Mouse (Mus musculus): ENCODE data around the gene Egfl7. TPM values are rescaled to one million over a fixed set of nuclear protein-coding genes. Genes with fewer than 3 reads are reported as not detected.

The Egfl7 gene
- polyA plus RNA-seq (2012; rRNA removed), result 27.4 and 41.2 TPM in 2 replicates

- no peak for TF ChIP-seq CTCF (IDR thresholded peaks at IDR 0.05; ENCODE audit: control insufficient read depth, insufficient read depth, insufficient replicate concordance, low read depth, low read length)
- TF ChIP-seq POLR2A (IDR thresholded peaks at IDR 0.05; ENCODE audit: control insufficient read depth, low read depth, low read length), result no peak
- H3K27ac ChIP-seq (ENCODE audit: control insufficient read depth, insufficient read depth, low read depth, low read length), result peak within 1 kb of the TSS; percentile 7
Observed at GRCm38 (mm10) chr2:26579714-26580113, at the start of gene Egfl7. Egfl7 (plus strand) TSS chr2:26580014.

GRCm38 (mm10) chr2:26531829-26532228, 48.0 kb upstream of the Egfl7 start:
- H3K4me3 ChIP-seq (ENCODE audit: control insufficient read depth, low read depth, low read length), result no peak overlapping the region
- H3K4me1 ChIP-seq (ENCODE audit: control insufficient read depth, insufficient read depth, low read length), result no peaks in the 10 kb centered on the region; the same call in 1 of the 2 replicates
- no peak overlapping the region for H3K27ac ChIP-seq (ENCODE audit: control insufficient read depth, insufficient read depth, low read depth, low read length)
- TF ChIP-seq POLR2A (IDR thresholded peaks at IDR 0.05; ENCODE audit: control insufficient read depth, low read depth, low read length) (no peak), CTCF (IDR thresholded peaks at IDR 0.05; ENCODE audit: control insufficient read depth, insufficient read depth, insufficient replicate concordance, low read depth, low read length) (no peak)
- no peaks in the 10 kb centered on the region for H3K36me3 ChIP-seq (ENCODE audit: control insufficient read depth, insufficient read depth, low read length)
- no peaks in the 10 kb centered on the region for H3K27me3 ChIP-seq (ENCODE audit: control insufficient read depth, insufficient read depth, low read length)

More at GRCm38 (mm10) chr2:26579714-26580113, at the start of gene Egfl7:
- H3K4me3 ChIP-seq (ENCODE audit: control insufficient read depth, low read depth, low read length), result no peak within 1 kb of the TSS
- H3K27me3 ChIP-seq (ENCODE audit: control insufficient read depth, insufficient read depth, low read length), result no peaks in the 10 kb centered on the region
- H3K4me1 ChIP-seq (ENCODE audit: control insufficient read depth, insufficient read depth, low read length), result no peaks in the 10 kb centered on the region
- H3K36me3 ChIP-seq (ENCODE audit: control insufficient read depth, insufficient read depth, low read length), result no peaks in the 10 kb centered on the region

DNA sequence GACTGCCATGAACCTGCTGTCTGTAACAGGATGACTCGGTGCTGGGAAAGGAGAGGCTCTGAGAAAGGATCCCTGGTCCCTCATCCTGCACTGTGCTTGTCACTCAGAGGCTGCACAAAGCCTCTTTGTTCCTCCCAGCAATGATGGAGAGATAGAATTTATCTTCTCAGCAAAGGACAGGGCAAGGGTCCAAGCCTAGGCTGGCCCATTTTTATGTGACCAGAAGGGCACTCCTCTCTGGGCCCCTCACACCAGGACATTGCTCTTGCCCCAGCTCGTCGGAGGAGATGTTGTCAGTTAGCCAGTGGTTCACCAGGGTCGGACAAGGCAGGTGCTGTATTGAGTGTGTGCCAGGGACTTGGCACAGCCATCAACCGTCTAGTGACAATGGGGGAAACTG, 46.6 kb upstream of the Egfl7 start:
- Histone ChIP-seq H3K27ac (ENCODE audit: control insufficient read depth, insufficient read depth, low read depth, low read length) (no peak overlapping the region), H3K27me3 (ENCODE audit: control insufficient read depth, insufficient read depth, low read length) (no peaks in the 10 kb centered on the region), H3K36me3 (ENCODE audit: control insufficient read depth, insufficient read depth, low read length) (no peaks in the 10 kb centered on the region), H3K4me3 (ENCODE audit: control insufficient read depth, low read depth, low read length) (no peak overlapping the region), H3K4me1 (ENCODE audit: control insufficient read depth, insufficient read depth, low read length) (no peaks in the 10 kb centered on the region)
- TF ChIP-seq CTCF (IDR thresholded peaks at IDR 0.05; ENCODE audit: control insufficient read depth, insufficient read depth, insufficient replicate concordance, low read depth, low read length) (no peak), POLR2A (IDR thresholded peaks at IDR 0.05; ENCODE audit: control insufficient read depth, low read depth, low read length) (no peak)

DNA sequence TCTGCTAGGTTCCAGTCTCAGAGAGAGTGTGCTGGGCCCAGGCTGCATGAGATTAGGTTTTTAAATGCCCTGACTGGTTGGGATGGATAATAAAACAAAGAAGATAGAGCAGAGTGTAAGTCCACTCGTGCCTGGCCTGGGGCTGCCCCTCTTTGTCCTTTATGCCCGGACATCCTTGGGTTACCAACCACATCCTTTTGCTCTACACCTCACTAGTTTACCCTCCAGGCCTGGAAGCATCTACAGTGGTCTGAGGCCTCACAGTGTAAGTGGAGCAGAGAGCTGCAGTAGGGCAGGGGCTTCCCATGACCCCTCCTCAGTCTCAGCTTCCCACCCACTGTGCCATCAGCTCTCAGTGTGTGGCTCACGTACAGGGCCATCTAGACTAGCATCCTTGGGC, 45.7 kb upstream of the Egfl7 start:
- Histone ChIP-seq H3K27ac (ENCODE audit: control insufficient read depth, insufficient read depth, low read depth, low read length) (no peak overlapping the region), H3K36me3 (ENCODE audit: control insufficient read depth, insufficient read depth, low read length) (no peaks in the 10 kb centered on the region), H3K27me3 (ENCODE audit: control insufficient read depth, insufficient read depth, low read length) (no peaks in the 10 kb centered on the region), H3K4me3 (ENCODE audit: control insufficient read depth, low read depth, low read length) (no peak overlapping the region), H3K4me1 (ENCODE audit: control insufficient read depth, insufficient read depth, low read length) (no peaks in the 10 kb centered on the region)
- TF ChIP-seq CTCF (IDR thresholded peaks at IDR 0.05; ENCODE audit: control insufficient read depth, insufficient read depth, insufficient replicate concordance, low read depth, low read length), result no peak
- no peak for TF ChIP-seq POLR2A (IDR thresholded peaks at IDR 0.05; ENCODE audit: control insufficient read depth, low read depth, low read length)

- Histone ChIP-seq H3K27ac (ENCODE audit: control insufficient read depth, insufficient read depth, low read depth, low read length) (no peak overlapping the region), H3K4me1 (ENCODE audit: control insufficient read depth, insufficient read depth, low read length) (no peaks in the 10 kb centered on the region), H3K27me3 (ENCODE audit: control insufficient read depth, insufficient read depth, low read length) (no peaks in the 10 kb centered on the region), H3K4me3 (ENCODE audit: control insufficient read depth, low read depth, low read length) (no peak overlapping the region), H3K36me3 (ENCODE audit: control insufficient read depth, insufficient read depth, low read length) (no peaks in the 10 kb centered on the region)
- TF ChIP-seq POLR2A (IDR thresholded peaks at IDR 0.05; ENCODE audit: control insufficient read depth, low read depth, low read length) (no peak), CTCF (IDR thresholded peaks at IDR 0.05; ENCODE audit: control insufficient read depth, insufficient read depth, insufficient replicate concordance, low read depth, low read length) (no peak)
Observed at GRCm38 (mm10) chr2:26534616-26535015, 45.2 kb upstream of the Egfl7 start.

- H3K4me3 ChIP-seq (ENCODE audit: control insufficient read depth, low read depth, low read length), result no peak overlapping the region
- H3K27ac ChIP-seq (ENCODE audit: control insufficient read depth, insufficient read depth, low read depth, low read length), result no peak overlapping the region
- TF ChIP-seq CTCF (IDR thresholded peaks at IDR 0.05; ENCODE audit: control insufficient read depth, insufficient read depth, insufficient replicate concordance, low read depth, low read length) (no peak), POLR2A (IDR thresholded peaks at IDR 0.05; ENCODE audit: control insufficient read depth, low read depth, low read length) (no peak)
- no peaks in the 10 kb centered on the region for H3K36me3 ChIP-seq (ENCODE audit: control insufficient read depth, insufficient read depth, low read length)
- no peaks in the 10 kb centered on the region for H3K27me3 ChIP-seq (ENCODE audit: control insufficient read depth, insufficient read depth, low read length)
- H3K4me1 ChIP-seq (ENCODE audit: control insufficient read depth, insufficient read depth, low read length), result no peaks in the 10 kb centered on the region
Observed at GRCm38 (mm10) chr2:26535517-26536045, 44.2 kb upstream of the Egfl7 start.

- no peak overlapping the region for H3K27ac ChIP-seq (ENCODE audit: control insufficient read depth, insufficient read depth, low read depth, low read length)
- H3K36me3 ChIP-seq (ENCODE audit: control insufficient read depth, insufficient read depth, low read length), result no peaks in the 10 kb centered on the region
- TF ChIP-seq POLR2A (IDR thresholded peaks at IDR 0.05; ENCODE audit: control insufficient read depth, low read depth, low read length) (no peak), CTCF (IDR thresholded peaks at IDR 0.05; ENCODE audit: control insufficient read depth, insufficient read depth, insufficient replicate concordance, low read depth, low read length) (no peak)
- no peak overlapping the region for H3K4me3 ChIP-seq (ENCODE audit: control insufficient read depth, low read depth, low read length)
- H3K4me1 ChIP-seq (ENCODE audit: control insufficient read depth, insufficient read depth, low read length), result no peaks in the 10 kb centered on the region; the same call in 1 of the 2 replicates
- no peaks in the 10 kb centered on the region for H3K27me3 ChIP-seq (ENCODE audit: control insufficient read depth, insufficient read depth, low read length)
Observed at GRCm38 (mm10) chr2:26539516-26539915, 40.3 kb upstream of the Egfl7 start.
